Mouse (Mus musculus) forebrain, postnatal 0 days (tissue): ENCODE results near the gene Cypt15. TPM values are rescaled to one million over a fixed set of nuclear protein-coding genes. Genes with fewer than 3 reads are reported as not detected.
"Not testable (repeated sequence)": the region's sequence is repeated elsewhere in the genome, so short reads cannot be mapped to it uniquely, and the experiment has no call there.

ENCODE experiments used
- ATAC-seq: fragments of 200-750 bp; cut with Nextera tagmentation; 2 replicates; pipeline ENCODE4 v1.8.0; 2017; ENCODE audit warnings: mild to moderate bottlenecking, moderate library complexity
- DNase-seq: peaks from one replicate; pipeline ENCODE4 v3.0.0-alpha.2; 2015
- H3K27ac ChIP-seq: fragments of 300-500 bp; sonication (generic); 2 replicates; pipeline ENCODE4 v1.5.1; 2014; ENCODE audit warnings: low read depth, mild to moderate bottlenecking, antibody characterized with exemption, low read length, moderate library complexity, mixed read lengths
- H3K27me3 ChIP-seq: fragments of 300-500 bp; sonication (generic); 2 replicates; pipeline ENCODE4 v1.6.1; 2014; ENCODE audit warnings: mild to moderate bottlenecking, low read length, mixed read lengths; ENCODE audit not compliant: insufficient read depth
- H3K36me3 ChIP-seq: fragments of 300-500 bp; sonication (generic); 2 replicates; pipeline ENCODE4 v1.6.1; 2014; ENCODE audit warnings: mild to moderate bottlenecking, moderate library complexity; ENCODE audit not compliant: insufficient read depth
- H3K4me1 ChIP-seq: fragments of 300-500 bp; sonication (generic); 2 replicates; pipeline ENCODE4 v1.6.1; 2014; ENCODE audit warnings: antibody characterized with exemption; ENCODE audit not compliant: insufficient read depth
- H3K4me2 ChIP-seq: fragments of 300-500 bp; sonication (generic); 2 replicates; pipeline ENCODE4 v1.6.1; 2014; ENCODE audit warnings: low read depth, mild to moderate bottlenecking, moderate library complexity
- H3K4me3 ChIP-seq: fragments of 300-500 bp; sonication (generic); 2 replicates; pipeline ENCODE4 v1.5.1; 2014; ENCODE audit warnings: low read depth, low read length, mixed read lengths
- H3K9ac ChIP-seq: fragments of 300-500 bp; sonication (generic); 2 replicates; pipeline ENCODE4 v1.6.1; 2014; ENCODE audit warnings: mild to moderate bottlenecking
- H3K9me3 ChIP-seq: fragments of 300-500 bp; sonication (generic); 2 replicates; pipeline ENCODE4 v1.6.1; 2016; ENCODE audit warnings: low read length
- CTCF ChIP-seq: sonication (generic); IDR thresholded peaks from 2 replicates; pipeline ENCODE4 v1.5.1; 2016; ENCODE audit warnings: antibody characterized with exemption, control low read depth, low read depth
- WGBS: fragments of 180-500 bp; shearing (Covaris S2); extraction: QIAGEN DNeasy Blood & Tissue Kit; methylation state at CpG from one replicate; pipeline ENCODE4 v1.1.7; 2014; 5-methylcytosine and 5-hydroxymethylcytosine counted together
- polyA plus RNA-seq: library from polyadenylated mRNA; unstranded; fragments of >200 nt; fragmentation: Nextera tagmentation; extraction: Ambion mirVana; gene quantifications from 2 replicates; pipeline ENCODE4 v1.2.1, GENCODE M21; 2015
- total RNA-seq: library from RNA; depleted of rRNA; stranded (reverse); fragments of >200 nt; gene quantifications from 2 replicates; pipeline ENCODE4 v1.2.3, GENCODE M21; 2014; rRNA removed

Cypt15 gene
- not detected in 2 replicates for total RNA-seq
- polyA plus RNA-seq: not detected in 2 replicates

DNA sequence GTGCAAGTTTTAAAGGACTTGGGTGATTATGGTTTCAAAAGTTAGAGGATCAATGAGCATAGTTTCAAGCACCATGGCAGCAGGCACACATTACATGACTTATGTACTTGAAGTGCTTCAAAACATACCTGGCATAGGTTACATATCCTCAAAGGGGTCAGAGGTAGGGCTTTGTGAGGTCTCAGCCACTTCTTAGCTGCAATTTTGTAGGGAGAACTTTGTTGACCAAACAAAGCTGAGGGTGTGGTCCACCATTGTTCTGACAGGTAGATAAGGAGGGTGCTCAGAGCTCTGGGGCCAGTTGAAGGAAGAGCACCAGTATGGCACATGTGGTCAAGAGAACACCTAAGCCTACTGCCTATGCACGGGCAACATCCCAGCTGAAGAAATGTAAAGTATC lies at the start of gene Cypt15:
Gene Cypt15 (plus strand): TSS at position 301 of the 400 bp plus-strand sequence.
- WGBS: 94% methylated on average over 1 of the region's 1 CpGs
- H3K4me2 ChIP-seq, DNase-seq, H3K4me3 ChIP-seq, H3K27me3 ChIP-seq, ATAC-seq, H3K9me3 ChIP-seq, H3K9ac ChIP-seq, H3K27ac ChIP-seq, H3K36me3 ChIP-seq, H3K4me1 ChIP-seq: not testable (repeated sequence)

DNA sequence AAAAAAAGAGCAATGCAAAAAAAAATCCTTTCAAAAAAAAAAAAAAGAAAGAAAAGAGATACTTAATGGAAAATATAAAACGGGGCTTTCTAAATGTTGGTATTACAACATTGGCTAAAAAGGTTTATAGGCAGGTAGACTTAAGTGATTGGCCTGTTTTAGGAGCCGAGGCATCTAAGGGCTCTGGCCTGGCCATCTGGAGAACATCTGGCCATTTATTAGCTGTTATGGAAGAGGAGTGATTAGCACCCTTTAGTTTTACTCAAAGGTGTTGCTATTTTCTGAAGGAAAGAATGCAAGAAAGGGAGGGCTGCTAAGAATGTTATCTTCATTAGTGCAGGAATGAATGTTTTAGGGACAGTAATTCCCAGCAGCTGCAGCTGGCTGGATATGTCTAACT lies 24.9 kb downstream of the Cypt15 start:
- H3K27me3 ChIP-seq: no peaks in the 10 kb centered on the region
- DNase-seq (no peak), ATAC-seq (no peak)
- H3K36me3 ChIP-seq: no peaks in the 10 kb centered on the region
- H3K27ac ChIP-seq: no peak overlapping the region
- WGBS: 90% methylated on average over 2 of the region's 2 CpGs
- H3K4me2 ChIP-seq: no peak overlapping the region
- no peak for TF ChIP-seq CTCF
- no peaks in the 10 kb centered on the region for H3K4me1 ChIP-seq
- no peak overlapping the region for H3K4me3 ChIP-seq
- H3K9me3 ChIP-seq: no peaks in the 10 kb centered on the region
- no peak overlapping the region for H3K9ac ChIP-seq

DNA sequence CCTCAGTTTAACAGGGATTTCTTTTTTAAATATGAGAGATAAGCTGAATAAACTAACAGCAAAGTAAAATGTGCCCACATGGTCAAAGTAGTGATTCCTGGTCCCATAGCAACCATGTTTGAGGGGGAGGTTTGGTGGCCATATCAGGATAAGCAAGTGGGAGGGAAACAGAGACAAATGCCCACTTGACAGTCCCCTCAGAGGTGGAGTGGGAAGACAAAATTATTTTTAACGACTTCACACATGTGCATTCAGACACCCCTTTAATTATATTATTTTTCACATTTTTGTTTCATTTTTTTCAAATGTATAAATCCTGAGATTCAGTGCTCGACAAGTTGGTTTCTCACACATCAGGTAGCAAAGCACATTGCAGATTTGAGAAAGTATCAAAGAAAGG lies 32.8 kb downstream of the Cypt15 start:
- no peaks in the 10 kb centered on the region for H3K9me3 ChIP-seq
- H3K4me3 ChIP-seq: no peak overlapping the region
- no peak overlapping the region for H3K4me2 ChIP-seq
- H3K27ac ChIP-seq: no peak overlapping the region
- no peaks in the 10 kb centered on the region for H3K4me1 ChIP-seq
- no peaks in the 10 kb centered on the region for H3K36me3 ChIP-seq
- H3K27me3 ChIP-seq: no peaks in the 10 kb centered on the region
- DNase-seq (no peak), ATAC-seq (no peak)
- H3K9ac ChIP-seq: no peak overlapping the region
- TF ChIP-seq CTCF: no peak
- 66% methylated on average over 2 of the region's 2 CpGs for WGBS

DNA sequence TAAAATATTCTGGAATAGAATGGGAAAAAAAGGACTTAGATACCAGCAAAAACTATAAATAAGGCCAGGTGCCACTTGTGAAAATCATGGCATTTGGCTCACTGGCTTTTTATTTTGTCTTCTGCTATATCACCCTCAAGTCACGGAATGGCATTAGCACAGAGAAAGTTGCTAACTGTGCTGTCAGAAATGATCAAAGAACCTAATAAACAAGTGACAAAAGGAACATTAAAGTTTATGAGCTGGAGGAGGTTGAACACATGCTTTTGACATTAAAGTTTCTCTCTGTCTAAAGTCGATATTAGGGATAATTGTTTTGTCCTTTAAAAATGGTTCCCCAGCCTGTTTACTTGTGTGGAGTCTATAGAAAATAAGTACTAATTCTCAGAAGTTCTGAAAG lies 37.7 kb downstream of the Cypt15 start:
- ATAC-seq: no peak
- no peaks in the 10 kb centered on the region for H3K4me1 ChIP-seq
- 54% methylated on average over 2 of the region's 2 CpGs for WGBS
- no peaks in the 10 kb centered on the region for H3K27me3 ChIP-seq
- H3K9ac ChIP-seq: no peak overlapping the region
- no peak for TF ChIP-seq CTCF
- DNase-seq: no peak
- no peak overlapping the region for H3K4me2 ChIP-seq
- no peak overlapping the region for H3K4me3 ChIP-seq
- H3K9me3 ChIP-seq: no peaks in the 10 kb centered on the region
- no peak overlapping the region for H3K27ac ChIP-seq
- H3K36me3 ChIP-seq: no peaks in the 10 kb centered on the region
